Mouse (Mus musculus) spleen, adult 18-20 months (tissue): ENCODE data around the gene Srsf1.

ENCODE experiments used
- DNase-seq, 2 experiments: peaks; one replicate each; pipeline ENCODE4 v3.0.0; 2022; ENCODE audit warnings: mixed read lengths in 2 of 2

Gene Srsf1

DNA sequence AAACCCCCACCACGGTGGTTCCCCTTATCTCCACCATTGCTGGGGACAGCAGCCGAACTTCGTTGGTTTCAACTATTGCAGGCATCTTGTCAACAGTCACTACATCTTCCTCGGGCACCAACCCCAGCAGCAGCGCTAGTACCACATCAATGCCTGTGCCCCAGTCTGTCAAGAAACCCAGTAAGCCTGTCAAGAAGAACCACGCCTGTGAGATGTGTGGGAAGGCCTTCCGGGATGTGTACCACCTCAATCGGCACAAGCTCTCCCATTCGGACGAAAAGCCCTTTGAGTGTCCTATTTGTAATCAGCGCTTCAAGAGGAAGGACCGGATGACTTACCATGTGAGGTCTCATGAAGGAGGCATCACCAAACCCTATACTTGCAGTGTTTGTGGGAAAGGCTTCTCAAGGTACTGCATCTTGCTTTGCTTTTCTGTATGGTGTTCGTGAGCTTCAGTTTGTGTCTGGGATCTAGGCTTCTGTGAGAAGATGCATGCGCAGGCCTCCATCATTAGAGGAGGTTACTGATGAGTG lies 26.2 kb downstream of the Srsf1 start:
- no peak for DNase-seq

DNA sequence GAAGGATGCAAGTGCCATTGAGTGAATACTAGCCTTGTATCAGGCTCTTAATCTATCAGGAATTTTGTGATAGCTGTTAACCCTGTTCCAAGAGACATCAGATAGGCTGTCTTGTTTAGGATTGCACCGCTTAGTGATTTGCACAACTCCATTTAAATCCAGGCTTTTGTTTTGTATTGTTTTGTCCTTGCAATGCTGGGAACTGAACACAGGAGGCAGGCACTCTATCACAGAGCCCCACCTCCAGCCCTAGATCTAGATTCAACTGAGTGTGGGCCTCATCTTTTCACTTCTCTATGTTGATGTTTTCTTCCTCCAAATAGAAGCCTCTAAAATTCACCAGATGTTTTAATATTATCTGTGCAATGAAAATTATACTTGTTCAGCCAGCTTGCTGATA lies 28.5 kb downstream of the Srsf1 start:
- no peak for DNase-seq

GRCm38 (mm10) chr11:88076394-88076793 lies 29.2 kb downstream of the Srsf1 start:
- no peak for DNase-seq

DNA sequence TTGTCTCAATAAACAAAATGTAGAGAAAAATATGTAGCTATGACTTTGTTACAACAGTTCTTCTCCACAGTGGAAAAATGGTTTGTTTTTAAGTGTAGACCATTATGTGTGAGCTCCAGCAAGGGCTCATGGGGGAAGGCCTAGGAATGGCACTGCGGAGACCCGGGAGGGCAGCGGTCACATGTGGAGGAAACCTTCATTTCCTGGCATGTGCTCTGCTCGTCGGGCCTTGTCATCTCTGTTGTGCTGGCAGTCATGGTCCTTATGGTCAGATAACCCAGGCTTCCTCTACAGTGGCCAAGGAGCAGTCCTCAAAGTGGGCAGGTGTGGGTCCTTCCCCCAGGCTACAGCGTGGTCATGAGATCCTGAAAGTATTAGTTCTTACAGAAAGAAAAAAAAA lies 36.5 kb downstream of the Srsf1 start:
- no peak for DNase-seq

DNA sequence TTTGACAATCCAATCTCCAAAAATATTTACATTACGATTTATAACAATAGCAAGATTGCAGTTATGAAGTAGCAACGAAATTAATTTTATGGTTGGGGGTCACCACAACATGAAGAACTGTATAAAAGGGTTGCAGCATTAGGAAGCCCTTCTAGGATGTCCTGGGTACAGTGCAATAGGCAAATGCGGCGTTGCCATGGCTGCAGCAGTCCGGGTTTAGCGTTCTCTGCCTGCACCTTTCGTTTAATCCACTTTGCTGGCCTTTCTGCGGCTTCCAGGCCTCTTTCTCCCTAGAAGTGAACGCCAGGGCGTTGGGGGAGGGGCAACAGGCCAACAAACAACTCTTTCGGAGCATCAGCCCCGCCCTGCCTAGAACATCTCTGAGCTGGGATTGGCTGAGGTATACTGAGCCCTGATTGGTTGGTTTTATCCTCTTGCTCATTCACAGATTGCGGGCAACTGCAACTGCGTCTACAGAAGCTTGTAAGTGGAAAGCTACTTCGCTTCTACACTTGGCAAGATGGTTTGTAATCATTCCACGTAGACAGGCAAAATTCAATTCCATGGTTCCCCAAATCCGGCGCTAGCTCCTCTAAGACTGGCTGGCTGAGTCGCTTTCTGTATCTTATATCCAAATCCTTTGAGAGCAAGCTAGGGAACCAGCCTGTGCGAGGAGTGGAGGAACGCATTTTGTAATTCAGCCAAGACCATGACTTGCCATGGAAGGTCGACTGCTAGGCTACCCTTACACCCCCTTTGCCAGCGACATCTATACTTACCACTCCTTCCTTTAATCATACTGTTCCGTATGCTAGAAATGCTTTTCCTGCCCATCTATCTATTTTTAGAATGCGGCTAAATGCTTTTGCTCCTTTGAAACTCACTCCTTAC lies 39.8 kb downstream of the Srsf1 start:
- peak; percentile 47 to 59 for DNase-seq

DNA sequence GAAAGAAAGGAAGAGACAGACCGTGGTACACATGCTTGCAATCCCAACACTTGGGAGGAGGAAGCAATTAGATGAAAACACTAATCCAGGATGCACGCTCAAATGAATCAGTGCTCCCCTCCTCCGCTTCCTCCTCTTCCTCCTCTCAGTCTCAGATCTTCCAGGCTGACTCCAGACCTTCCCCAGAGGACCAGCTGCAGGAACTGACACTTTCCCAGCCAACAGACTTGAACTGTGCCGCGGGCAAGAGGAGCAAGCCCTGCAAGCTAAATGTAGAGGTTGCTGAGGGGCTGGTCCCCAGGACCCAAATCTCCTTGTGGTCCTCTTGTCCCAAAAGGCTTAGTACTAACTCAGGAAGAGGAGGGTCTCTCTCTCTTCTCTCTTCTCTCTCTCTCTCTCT lies 42.0 kb downstream of the Srsf1 start:
- no peak for DNase-seq

DNA sequence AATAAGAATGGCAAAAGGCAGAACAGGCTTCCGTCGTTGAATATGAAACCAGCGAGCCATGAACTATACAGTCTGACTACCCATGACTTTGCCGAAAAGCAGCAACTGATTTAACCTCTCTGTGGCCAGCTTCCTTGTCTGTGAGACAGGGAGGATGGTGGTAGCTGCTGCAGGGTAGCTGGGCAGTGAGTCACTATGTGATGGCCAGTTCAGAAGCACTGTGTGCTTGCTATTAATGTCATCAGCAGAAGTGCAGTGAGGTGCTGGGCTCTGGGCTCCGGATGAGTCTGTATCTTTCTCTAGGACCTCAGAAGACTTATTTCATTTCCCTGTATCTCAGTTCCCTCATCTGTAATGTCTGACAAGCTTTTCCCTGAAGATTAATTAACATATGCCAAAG lies 43.1 kb downstream of the Srsf1 start:
- no peak for DNase-seq

- no peak for DNase-seq
Observed at GRCm38 (mm10) chr11:88091949-88092348, 44.8 kb downstream of the Srsf1 start.

GRCm38 (mm10) chr11:88097173-88097572 lies 50.0 kb downstream of the Srsf1 start:
- no peak for DNase-seq

- DNase-seq = no peak
Observed at GRCm38 (mm10) chr11:88098021-88098729, 51.0 kb downstream of the Srsf1 start, which contains the start of gene Cuedc1. TSS of gene Cuedc1 (plus strand) at chr11:88098058.

GRCm38 (mm10) chr11:88098787-88099598 lies 51.8 kb downstream of the Srsf1 start:
- peak; percentile 58 to 77 for DNase-seq

DNA sequence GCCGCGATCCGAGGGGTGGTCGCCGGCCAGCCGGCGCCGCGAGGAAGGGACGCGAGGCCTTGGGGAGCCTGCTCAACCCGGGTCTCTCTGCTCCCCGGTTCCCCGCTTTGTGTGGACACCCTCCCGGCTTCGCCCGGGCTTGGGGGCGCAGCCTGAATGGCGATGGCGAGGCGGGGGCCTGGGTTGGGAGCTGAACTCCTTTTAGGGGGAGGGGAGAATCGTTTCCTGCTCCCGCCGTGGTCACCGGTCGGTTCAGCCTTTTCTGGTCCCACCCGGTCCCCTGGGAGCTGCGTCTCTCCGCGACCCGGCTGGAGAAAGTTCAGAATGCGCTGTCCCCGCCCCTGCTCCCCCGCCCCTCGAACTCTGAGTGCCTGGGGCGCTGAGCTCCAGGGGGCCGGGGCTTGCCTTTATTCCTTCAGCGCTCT lies 52.4 kb downstream of the Srsf1 start:
- DNase-seq = peak; percentile 27 to 31

DNA sequence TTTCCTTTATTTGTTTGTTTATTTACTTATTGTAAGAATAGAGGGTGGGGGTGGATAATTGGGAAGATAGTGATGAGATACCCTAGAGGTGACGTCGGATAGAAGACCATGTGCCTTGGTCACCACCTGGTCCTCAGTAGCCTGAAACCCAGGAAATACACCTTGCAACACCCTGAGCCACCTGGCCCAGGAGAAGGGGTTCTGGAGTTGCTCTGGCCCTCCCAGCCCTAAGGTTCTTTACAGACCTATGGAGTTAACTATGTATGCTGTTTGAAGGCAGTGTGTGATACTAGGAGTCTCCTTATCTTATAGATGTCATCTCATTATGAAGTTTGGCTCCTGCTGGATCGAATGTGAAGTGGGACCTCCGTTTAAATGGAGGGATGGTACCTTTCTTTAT lies 53.0 kb downstream of the Srsf1 start:
- DNase-seq = no peak
